Mouse (Mus musculus): ENCODE measurements around the gene Themis3.

The Themis3 gene

DNA sequence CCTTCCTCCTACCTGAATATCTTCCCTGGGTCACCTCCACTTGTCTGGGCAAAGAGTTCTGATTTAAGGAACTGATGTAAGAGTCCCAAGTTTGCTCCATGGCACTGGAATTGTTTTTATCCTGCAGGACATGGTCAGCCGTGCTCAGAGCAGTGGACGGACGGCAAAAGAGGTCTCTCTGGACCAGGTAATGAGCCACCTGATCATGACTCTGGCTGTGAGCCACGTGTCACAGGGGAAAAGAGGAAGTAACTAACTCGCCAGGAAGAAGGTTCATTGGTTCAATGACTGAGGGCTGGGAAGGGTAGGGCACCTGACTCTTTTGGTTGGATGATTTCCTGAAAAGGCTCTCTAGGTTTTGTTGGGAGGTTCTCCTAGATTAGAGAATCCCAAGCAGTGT lies at the start of gene Themis3:
Gene Themis3 (minus strand): TSS at position 187 of the 400 bp plus-strand sequence.
- no peak for DNase-seq (ENCODE audit: low spot score)

DNA sequence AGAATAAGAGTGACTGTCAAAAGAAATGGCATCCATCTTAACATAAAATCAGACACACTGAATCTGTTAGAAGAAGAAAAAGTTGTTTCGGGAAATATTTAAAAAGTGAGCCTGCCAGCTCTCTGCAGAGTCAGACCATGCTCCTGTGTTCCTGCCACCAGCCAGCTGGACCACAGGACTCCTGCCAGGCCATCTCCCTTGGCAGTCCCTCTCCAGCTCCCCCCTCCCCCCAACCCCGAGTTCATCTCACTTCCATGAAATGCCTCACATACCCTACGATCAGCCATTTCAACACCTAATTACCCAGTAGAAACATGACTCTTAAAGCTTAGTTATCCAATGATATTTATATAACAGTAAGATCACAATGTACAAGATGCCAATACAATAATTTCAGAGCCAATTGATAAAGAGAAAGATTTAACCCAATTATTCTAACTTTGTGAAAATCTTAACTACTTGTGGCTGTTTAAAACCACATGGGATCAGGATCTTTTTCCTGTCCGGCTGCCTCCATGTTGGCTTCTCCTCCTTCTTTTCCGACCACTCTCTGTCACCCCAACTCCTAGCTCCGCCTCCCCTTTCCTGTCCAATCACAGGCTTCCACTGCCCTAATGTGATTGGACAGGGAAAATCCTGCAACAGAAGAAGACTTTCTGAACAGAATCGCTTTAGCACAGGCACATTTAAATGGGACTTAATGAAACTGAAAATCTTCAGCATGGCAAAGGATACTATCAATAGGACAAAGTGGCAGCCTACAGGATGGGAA lies 43.7 kb upstream of the Themis3 start:
- DNase-seq (ENCODE audit: low spot score) = no peak

DNA sequence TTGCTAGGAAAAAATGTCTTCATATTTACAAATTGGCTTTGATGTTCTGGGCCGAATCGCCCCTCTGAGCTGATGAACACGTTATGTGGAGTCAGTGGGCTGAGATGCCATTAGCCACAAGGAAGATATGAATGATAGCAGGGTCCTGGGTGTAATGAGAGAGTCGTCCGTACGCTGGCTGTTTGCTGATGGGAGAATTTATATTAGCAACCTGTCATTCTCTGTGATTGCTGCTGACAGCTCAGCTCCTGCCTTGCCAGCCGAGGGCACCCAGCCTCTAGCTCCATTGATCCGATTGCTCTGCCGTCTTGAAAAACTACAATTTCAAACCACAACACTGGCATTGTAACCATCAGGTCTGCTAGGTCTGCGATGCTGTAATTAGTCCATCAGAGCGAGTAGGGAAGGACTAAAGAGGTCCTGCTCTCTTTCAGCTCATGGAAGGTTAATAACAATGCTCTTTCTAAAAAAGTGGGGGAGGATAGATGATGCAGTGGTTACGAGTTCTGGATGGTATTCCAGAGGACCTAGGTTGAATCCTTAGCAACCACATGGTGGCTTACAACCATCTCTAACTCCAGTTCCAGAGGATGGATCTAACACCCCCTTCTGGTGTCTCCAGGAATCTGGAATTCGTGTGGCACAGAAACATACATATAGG lies 25.7 kb upstream of the Themis3 start:
- DNase-seq (ENCODE audit: low spot score) = no peak

DNA sequence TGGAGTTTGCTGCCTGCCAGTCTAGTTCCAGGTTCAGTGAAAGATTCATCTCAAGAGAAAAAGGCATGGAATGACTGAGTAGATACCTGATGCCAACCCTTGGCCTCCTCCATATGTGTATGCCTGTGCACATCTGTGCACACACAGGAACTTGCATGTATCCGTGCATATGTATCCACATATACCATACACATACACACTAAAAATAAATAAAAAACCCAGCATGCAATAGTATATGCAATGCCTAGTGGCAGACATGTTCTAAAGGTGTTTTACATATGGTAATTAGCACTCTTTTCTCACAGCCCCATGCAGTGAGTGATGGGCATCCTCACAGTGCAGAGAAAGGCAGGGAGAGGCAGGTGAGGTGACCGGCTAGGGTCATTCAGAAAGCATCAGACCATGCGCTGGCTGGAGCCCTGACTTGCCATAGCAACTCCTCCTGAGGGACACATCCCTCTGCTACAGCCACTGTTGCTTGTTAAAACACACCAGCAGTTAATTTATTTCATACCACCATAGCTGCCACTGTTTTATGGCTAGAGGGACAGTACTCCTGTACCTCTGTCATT lies 24.9 kb upstream of the Themis3 start:
- DNase-seq (ENCODE audit: low spot score) = no peak

DNA sequence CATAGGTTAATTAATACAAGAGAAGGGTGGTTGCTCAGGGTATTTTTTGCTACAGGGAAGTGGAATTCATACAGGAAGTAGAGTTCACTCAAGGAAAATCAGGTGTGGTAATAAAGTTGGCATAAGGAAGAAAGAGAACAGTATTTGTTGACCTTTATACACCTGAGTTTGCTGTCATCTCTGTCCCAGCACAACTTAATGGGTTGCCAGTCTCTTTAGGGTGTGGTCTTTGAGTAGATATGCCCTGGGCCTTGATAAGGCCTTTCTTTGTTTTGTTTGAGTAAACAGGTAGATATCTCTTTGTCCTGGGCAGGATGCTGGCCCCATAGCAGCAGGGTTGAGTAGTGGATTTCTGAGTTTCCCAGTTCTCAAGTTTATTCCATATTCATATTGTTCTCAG lies 15.6 kb upstream of the Themis3 start:
- DNase-seq (ENCODE audit: low spot score) = no peak

DNA sequence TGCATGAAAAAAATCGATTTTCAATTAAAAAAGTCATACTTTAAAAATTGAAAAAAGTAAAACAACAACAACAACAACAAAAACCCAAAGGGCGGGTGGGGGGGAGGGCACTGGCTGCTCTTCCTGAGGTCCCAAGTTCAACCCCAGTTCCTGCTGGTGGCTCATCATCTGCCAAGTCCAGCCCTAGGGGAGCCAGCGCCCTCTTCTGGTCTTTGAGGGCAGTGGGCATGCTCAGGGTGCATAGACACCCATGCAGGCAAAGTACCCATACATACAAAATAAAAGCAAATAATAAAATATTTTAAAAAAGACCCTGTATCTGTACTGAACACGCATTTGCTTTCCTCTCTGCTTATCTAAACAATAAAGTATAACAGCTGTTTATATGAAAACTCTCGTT lies 10.5 kb upstream of the Themis3 start:
- no peak for DNase-seq (ENCODE audit: low spot score)

DNA sequence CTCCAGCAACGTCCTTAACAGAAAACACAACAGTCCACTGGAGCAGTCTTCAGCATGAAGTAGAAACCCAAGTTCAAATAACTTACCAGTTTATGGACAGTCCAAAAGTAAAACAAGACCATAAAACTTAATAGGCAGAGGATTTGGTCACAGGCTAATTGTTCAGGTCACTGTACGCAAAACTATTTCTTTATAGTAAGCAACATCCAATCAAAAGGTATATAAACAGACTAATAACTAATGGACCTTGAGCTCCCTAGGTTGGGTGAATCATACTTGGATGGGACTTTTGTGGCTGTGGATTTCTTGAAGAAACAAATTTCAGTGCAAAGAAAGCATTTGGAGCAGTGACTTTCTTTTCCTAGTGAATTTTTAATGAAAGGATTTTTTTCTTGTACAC lies 6.8 kb upstream of the Themis3 start:
- no peak for DNase-seq (ENCODE audit: low spot score)

DNA sequence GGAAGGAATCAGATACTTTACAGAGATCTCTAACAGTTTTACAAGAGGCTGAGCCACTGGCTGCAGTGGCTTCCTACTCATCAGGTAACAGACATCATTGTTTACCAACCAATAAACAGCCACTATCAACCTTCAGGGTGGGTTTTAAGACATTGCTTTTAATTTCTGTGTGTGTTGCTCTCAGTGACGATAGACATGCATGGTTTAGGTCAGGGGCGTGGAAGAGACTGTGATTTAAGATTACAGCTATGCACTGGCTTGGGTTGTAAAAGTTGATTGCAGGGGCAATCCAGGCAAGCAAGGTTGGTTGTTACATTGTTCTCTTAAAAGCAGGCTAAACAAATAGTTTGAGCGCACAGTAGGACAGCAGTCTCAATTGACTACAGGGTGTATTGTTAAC lies 1.4 kb upstream of the Themis3 start:
- DNase-seq (ENCODE audit: low spot score) = no peak

DNA sequence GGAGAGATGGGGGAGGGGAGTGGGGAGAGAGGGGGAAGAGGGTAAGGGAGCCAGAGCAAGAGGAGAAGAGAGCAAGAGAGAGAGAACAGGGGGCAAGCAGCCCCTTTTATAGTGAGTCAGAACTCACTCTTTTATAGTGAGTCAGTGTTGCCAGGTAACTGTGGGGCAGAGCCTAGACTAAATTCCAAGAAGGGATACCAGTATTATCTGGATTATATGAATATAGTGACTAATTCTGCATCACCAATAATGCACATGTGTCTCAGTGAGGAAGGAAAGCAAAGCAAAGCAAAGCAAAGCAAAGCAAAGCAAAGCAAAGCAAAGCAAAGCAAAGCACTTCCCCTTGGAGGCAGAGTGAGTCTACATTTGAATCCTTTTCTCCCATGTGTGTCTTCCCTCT lies 835 bp upstream of the Themis3 start:
- no peak for DNase-seq (ENCODE audit: low spot score)

DNA sequence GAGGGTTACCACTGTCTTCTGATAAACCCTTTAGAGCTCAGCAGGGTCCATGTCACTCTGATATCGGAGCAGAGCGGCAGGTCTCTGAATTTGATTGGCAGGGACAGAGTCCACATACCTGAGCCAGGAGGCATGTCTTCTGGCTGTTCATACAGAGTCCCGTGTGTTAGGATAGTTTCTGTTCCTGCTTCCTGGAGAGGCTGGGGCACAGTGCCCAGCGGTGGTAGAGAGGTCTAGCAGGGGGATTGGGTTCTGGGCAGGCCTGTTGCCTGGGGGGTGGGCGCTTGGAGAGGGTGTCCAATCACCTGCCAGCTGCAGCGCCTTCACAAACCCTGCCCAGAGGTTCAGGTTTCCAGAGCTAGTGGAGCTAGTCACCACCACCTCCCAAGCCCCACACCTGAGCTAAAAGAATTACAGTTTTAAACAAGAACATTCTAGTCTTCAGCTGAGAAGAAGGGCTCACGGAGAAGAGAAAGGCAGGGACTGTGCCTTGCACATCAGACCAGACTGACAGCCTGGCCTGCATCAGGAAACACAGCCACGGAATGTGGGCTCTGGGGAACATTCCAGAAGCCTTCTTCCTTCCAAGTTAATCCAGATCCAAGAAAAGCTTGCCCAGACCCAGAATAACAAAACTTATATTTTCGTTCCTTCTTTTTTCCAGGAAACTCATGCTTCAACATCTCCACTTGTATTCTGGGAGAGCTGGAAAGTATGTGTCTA lies 3.9 kb downstream of the Themis3 start:
- no peak for DNase-seq (ENCODE audit: low spot score)

DNA sequence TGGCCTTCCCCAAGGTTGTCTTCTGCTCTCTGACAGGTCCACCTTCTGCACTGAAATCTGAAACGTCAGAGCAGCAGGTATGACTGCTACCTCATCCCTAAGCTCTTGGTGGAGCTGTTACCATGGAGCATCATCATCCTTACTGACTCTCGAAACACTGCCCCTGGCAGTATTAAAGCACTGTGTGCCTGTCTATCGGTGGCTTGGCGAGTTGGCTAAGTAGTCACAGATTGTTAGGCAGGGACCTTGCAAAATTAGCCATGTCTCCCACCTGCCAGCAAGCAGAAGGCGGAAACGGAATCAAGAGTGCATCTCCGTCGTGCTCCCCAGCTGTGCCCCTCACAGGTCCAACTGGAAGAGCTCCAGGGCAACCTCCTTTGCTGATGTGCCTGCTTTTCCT lies 4.6 kb downstream of the Themis3 start:
- DNase-seq (ENCODE audit: low spot score) = no peak

DNA sequence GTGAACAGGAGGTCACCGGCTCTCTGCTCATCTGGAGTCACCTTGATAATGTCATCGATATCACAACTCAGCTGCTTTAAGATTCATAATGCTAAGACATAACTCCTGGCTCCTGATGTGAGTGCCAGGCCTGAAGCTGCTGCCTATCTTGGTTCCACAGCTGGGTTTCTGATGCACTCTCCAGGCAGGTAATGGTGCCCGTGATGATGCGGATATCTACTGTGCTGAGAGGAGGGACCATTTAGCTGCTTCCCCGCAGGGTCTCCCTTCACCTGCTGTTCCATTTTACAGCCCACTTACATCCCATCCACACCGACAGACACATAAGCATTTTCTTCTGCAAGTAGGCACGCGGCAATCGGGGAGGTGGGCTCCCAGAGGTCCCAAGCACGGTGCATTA lies 7.7 kb downstream of the Themis3 start:
- no peak for DNase-seq (ENCODE audit: low spot score)

DNA sequence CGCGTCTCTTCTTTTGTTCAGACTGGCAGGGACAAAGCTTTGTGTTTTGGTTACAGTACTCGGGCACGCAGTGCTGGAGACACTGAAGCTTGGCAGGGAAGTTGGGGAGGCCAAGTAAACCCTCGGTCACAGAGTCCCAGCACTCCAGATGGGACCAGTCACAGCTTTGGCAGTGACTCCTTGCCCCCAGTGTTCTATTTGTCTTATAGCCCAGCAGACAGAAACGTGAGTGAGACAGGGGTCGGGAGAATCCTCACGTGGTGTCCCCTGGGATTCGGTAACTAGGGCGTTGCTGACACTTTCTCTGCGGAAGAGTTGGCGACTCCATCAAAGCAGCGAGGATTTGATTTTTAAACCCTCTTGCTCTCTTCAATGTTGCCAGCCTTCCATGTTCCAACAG lies 8.3 kb downstream of the Themis3 start:
- DNase-seq (ENCODE audit: low spot score) = no peak

DNA sequence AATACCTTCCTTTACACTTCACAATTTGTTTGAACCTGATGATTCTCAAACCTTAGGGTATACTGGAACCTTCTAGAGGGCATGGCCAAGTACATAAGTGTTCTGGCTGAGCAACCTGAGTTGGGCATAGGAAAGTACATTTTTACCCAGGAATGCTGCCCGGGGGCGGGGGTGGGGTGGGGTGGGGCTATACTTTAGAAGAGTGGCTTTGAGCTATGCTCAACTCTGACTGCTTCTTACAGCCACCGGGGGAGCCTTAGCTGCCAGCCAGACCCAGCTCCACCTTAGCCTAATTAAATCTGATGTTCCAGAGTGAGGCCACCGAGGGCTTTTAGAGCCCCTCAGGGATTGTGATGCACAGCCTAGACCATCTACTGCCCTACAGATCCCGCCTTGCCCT lies 13.4 kb downstream of the Themis3 start:
- DNase-seq (ENCODE audit: low spot score) = no peak

DNA sequence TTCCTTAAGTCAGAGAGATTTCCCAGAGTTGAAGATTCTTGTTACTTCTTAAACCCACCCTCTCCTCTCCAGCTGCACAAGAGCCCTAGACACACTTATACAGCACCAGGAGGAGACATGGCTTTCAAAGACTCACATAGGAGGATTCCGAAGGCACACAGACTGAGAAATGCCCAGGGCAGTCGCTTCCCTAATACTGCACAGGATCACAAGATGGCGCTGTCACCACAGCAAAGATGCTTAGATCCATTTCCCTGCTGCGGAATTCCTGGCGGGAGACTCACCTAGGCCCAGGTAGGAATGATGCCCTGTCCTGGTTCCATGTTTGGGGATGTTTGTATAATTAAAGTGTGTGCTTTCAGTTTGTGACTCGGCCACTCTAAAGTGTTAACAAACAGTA lies 16.4 kb downstream of the Themis3 start:
- no peak for DNase-seq (ENCODE audit: low spot score)

DNA sequence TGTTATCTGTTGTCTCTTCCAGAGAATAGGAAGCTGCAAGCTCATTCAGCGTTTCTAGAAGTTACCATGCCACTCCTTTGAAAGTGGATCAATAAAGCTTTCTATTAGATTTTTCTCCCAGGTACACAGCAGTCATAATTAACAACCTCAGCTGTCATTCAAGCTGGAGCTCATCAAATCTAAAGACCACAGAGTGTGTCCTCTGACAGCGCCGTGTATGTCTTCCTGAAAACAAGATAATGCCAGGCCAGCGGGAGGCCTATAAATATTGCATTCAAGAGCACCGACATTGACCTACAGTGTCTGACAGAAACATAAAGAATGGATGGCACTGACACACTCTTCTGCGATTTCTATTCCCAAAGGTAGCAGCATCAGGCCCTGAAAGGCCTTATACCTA lies 16.9 kb downstream of the Themis3 start:
- DNase-seq (ENCODE audit: low spot score) = no peak

DNA sequence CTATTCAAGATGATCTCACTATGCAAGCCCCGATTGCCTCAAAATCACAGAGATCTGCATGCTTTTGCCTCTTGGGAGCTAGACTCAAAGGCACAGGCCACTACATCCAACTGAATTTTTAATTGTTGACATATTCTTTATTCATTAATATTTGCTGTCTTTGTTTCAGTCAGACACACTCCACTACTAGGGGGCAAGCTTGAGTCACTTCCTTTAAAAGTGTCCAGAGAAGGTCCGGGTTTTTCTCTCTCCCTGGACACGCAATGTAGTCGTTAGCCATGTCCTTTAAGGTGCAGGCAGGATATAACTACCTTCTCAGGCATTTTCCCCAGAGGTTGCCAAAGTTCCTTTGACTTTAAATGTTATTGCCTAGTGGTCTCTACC lies 21.8 kb downstream of the Themis3 start:
- DNase-seq (ENCODE audit: low spot score) = no peak

DNA sequence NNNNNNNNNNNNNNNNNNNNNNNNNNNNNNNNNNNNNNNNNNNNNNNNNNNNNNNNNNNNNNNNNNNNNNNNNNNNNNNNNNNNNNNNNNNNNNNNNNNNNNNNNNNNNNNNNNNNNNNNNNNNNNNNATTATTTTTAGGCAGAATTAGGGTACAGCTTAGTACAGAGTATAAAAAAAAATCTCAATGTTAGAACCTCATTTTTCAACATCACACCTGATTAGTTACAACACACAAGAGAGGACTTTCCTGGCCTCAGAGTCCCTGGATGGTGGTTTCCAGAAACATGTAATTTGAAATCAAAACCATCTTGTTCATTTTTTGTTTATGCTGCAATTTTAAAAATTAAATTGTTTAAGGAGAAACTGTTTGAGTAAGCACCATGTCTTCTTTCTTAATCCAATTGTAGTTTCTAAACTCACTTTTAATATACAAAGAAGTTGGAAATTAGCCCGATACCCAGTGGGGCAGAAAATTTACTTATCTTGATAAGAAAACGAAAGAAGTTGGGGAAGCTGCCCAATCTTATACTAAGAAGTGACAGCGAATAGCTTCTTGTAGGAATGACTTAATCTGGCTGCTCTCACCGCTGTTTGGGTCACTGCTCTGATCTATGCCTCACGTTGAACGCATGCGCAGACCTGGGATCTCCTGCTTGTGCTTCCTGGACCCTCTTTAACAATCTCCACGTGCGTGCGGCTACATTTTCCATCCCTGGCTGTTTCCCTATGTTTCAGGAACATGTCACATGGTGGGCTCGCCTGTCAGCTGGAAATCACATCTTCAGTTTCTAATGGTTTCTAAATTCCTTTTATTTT lies 22.4 kb downstream of the Themis3 start:
- no peak for DNase-seq (ENCODE audit: low spot score)

DNA sequence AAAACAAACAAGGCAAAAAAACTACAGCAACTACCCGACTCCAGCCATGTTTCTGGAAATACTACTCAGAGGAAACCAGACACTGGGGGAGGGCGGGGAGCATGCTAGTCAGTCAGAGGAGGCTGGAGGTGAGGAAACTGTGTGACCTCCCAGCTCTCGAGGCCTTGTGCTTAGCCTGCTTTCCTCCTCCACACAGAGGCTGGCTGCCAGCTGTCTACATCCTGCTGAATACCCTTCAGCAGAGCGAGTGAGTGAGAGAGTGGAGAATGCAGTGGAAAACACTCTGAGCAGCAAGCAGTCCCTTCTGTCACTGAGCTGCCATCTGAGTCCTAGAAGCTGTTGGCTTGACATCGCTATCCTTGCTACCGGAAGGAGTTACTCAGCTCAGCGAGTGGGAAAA lies 30.2 kb downstream of the Themis3 start:
- DNase-seq (ENCODE audit: low spot score) = no peak

DNA sequence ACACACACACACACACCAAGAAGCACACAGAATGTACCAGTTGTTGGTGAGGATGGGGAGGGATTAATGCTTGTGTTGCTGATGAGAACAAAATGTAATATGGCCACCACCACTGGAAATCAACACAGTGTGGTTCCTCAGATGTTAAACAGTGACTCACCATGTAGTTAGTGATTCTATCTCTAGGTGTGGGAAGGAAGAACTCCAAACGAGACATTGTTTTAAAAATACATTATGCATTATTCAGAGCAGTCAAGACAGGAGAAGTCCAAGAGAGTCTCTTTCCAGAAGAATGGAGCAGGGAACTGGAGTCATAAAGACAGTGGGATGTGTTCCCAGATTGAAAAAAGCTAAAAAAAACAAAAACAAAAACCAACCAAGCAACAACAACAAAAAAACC lies 30.9 kb downstream of the Themis3 start:
- no peak for DNase-seq (ENCODE audit: low spot score)

DNA sequence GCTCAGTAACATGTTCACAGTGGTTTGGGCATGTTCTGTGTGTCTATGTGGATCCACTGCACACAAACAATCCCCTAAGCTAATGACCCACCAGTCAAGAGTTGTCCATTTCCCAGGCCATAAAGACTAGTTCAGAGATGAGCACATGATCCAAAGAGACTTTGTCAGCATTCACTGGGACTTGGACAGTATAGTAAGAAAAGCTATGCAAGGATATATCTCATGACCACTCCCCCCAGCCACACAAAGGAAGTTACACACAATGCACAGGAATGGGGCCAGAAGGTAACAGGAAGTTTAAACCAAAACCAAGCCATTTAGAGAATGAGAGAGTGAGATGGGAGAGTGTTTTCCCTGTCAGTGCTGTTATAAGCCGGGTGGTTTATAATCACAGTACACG lies 33.0 kb downstream of the Themis3 start:
- no peak for DNase-seq (ENCODE audit: low spot score)

Measured in c-Kit-positive CD71-positive TER-119-positive erythroid progenitor cells, embryonic 14.5 days (primary cell).